Mouse (Mus musculus) kidney, embryonic 14.5 days (tissue): ENCODE results near the gene Rassf4. TPM values are rescaled to one million over a fixed set of nuclear protein-coding genes. Genes with fewer than 3 reads are reported as not detected.

Experiments used
- ATAC-seq: fragments of 200-750 bp; cut with Nextera tagmentation; 2 replicates; pipeline ENCODE4 v1.8.0; 2017; ENCODE audit warnings: moderate number of reproducible peaks, mild to moderate bottlenecking, moderate TSS enrichment, moderate library complexity; ENCODE audit not compliant: low FRiP score, low TSS enrichment
- H3K27ac ChIP-seq: fragments of 300-500 bp; sonication (generic); 2 replicates; pipeline ENCODE4 v1.5.1; 2014; ENCODE audit warnings: low read depth, mild to moderate bottlenecking, low read length, moderate library complexity, mixed read lengths
- H3K27me3 ChIP-seq: fragments of 300-500 bp; sonication (generic); 2 replicates; pipeline ENCODE4 v1.6.1; 2014; ENCODE audit warnings: mild to moderate bottlenecking, low read length; ENCODE audit not compliant: control insufficient read depth, insufficient read depth
- H3K36me3 ChIP-seq: fragments of 300-500 bp; sonication (generic); 2 replicates; pipeline ENCODE4 v1.6.1; 2014; ENCODE audit warnings: low read length, mixed read lengths; ENCODE audit not compliant: control insufficient read depth, insufficient read depth
- H3K4me1 ChIP-seq: fragments of 300-500 bp; sonication (generic); 2 replicates; pipeline ENCODE4 v1.6.1; 2014; ENCODE audit warnings: low read length, mixed read lengths; ENCODE audit not compliant: control insufficient read depth, insufficient read depth
- H3K4me2 ChIP-seq: fragments of 300-500 bp; sonication (generic); replicated peaks from 2 replicates; pipeline ENCODE4 v1.6.1; 2014; ENCODE audit warnings: low read depth, mild to moderate bottlenecking, low read length
- H3K4me3 ChIP-seq: fragments of 300-500 bp; sonication (generic); 2 replicates; pipeline ENCODE4 v1.5.1; 2014; ENCODE audit warnings: mild to moderate bottlenecking, low read length
- H3K9ac ChIP-seq: fragments of 300-500 bp; sonication (generic); 2 replicates; pipeline ENCODE4 v1.6.1; 2014; ENCODE audit warnings: low read depth, mild to moderate bottlenecking, low read length, moderate library complexity
- H3K9me3 ChIP-seq: fragments of 300-500 bp; sonication (generic); 2 replicates; pipeline ENCODE4 v1.6.1; 2016; ENCODE audit warnings: low read length; ENCODE audit not compliant: control insufficient read depth
- WGBS: fragments of 180-500 bp; shearing (Covaris S2); extraction: QIAGEN DNeasy Blood & Tissue Kit; methylation state at CpG from one replicate; pipeline ENCODE4 v1.1.7; 2014; 5-methylcytosine and 5-hydroxymethylcytosine counted together
- polyA plus RNA-seq: library from polyadenylated mRNA; unstranded; fragments of >200 nt; fragmentation: Nextera tagmentation; extraction: Ambion mirVana; gene quantifications from 2 replicates; pipeline ENCODE4 v1.2.1, GENCODE M21; 2014

Rassf4 gene
- polyA plus RNA-seq, 1 experiment from 2014 or later = 5.4 TPM

- Histone ChIP-seq H3K36me3 (no peaks in the 10 kb centered on the region), H3K27ac (no peak within 1 kb of the TSS), H3K9ac (peak within 1 kb of the TSS; percentile 8; the same call in 1 of the 2 replicates), H3K9me3 (no peaks in the 10 kb centered on the region), H3K4me3 (no peak within 1 kb of the TSS), H3K27me3 (no peaks in the 10 kb centered on the region), H3K4me2 (peak within 1 kb of the TSS; percentile 21; the same call in 1 of the 2 replicates), H3K4me1 (0 out of 2 replicates have a peak, but pooled peaks cover 6% of the 10 kb centered on the region)
- WGBS = 19% methylated on average over 6 of the region's 6 CpGs
- peak; percentile 44; the same call in 1 of the 2 replicates for ATAC-seq
Observed at GRCm38 (mm10) chr6:116650406-116650805, 23.3 kb downstream of the Rassf4 start, which contains the start of gene Depp1. Gene Depp1, plus strand, starts transcription at chr6:116650609.

GRCm38 (mm10) chr6:116649811-116650210 is 23.9 kb downstream of the Rassf4 start:
- H3K4me1 ChIP-seq = 0 out of 2 replicates have a peak, but pooled peaks cover 6% of the 10 kb centered on the region
- H3K4me2 ChIP-seq = no peak overlapping the region
- no peak overlapping the region for H3K4me3 ChIP-seq
- H3K9ac ChIP-seq = no peak overlapping the region
- no peaks in the 10 kb centered on the region for H3K9me3 ChIP-seq
- H3K27ac ChIP-seq = no peak overlapping the region
- no peak for ATAC-seq
- 86% methylated on average over 7 of the region's 7 CpGs for WGBS
- H3K27me3 ChIP-seq = no peaks in the 10 kb centered on the region
- H3K36me3 ChIP-seq = no peaks in the 10 kb centered on the region

DNA sequence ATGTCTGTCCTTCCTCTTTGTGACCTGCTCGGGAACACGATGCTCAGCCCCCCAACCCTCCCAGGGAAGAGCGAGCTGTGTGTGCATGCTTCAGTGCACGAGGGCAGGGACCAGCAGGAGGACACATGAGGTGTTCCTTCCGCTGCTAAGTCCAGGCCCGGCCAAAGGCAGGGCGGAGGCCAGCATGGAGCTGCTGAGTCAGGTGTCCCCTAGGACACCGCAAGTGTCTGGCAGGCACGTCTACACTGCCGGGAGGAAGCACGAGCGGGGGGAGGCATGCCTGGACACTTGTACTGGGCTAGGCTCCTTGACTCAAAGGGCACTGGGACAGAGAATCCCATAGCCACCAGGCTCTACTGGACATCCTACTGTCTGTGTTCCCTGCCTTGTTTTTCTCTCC is 26.0 kb downstream of the Rassf4 start:
- no peak overlapping the region for H3K27ac ChIP-seq
- H3K4me1 ChIP-seq = 0 out of 2 replicates have a peak, but pooled peaks cover 6% of the 10 kb centered on the region
- H3K36me3 ChIP-seq = no peaks in the 10 kb centered on the region
- no peak overlapping the region for H3K4me3 ChIP-seq
- no peak overlapping the region for H3K4me2 ChIP-seq
- H3K9ac ChIP-seq = no peak overlapping the region
- no peaks in the 10 kb centered on the region for H3K27me3 ChIP-seq
- H3K9me3 ChIP-seq = no peaks in the 10 kb centered on the region
- peak; percentile 44; the same call in 1 of the 2 replicates for ATAC-seq
- 51% methylated on average over 12 of the region's 12 CpGs for WGBS

DNA sequence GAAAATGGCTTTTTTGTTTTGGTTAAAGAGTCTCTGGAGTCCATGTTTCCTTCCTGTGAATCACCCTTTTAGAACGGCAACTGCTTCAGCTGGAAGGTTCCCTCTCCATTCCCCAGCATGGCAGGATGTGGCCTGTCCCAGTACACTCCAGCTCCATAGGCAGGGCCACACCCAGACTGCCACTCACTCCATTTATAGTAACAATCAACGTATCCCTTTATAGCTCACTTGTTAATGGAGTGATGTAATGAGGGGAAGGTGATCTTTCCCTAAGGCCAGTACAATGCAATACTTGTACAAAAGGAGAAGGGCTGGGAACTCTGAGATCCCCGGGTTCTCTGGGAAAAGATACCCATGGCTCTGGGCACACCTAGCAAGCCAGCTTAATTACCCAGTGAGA is 29.4 kb downstream of the Rassf4 start:
- Histone ChIP-seq H3K27ac (0 out of 2 replicates have a peak overlapping the region, but pooled peaks have one; percentile 11), H3K4me1 (no peaks in the 10 kb centered on the region), H3K4me2 (no peak overlapping the region), H3K4me3 (no peak overlapping the region), H3K36me3 (no peaks in the 10 kb centered on the region), H3K9me3 (no peaks in the 10 kb centered on the region), H3K27me3 (no peaks in the 10 kb centered on the region), H3K9ac (no peak overlapping the region)
- ATAC-seq = no peak
- 64% methylated on average over 3 of the region's 3 CpGs for WGBS

DNA sequence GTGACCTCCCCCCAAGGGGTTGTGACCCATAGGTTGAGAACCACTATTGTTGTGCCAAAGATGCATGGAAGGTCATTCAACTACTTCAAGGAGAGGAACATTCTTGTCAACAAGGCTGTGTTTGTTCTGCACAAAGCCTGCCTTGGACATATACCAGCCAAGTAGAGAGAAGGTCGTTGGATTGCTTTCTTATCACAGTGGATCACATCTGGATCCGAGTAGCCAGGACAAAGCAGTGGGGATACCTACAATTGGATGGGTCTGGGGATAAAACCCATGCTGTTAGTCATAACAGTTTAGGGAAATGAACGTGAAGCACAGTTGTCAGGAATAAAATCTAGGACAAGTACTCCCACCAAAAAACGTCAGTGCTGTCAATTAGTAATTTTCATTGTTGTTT is 29.9 kb downstream of the Rassf4 start:
- Histone ChIP-seq H3K9ac (no peak overlapping the region), H3K4me1 (no peaks in the 10 kb centered on the region), H3K27me3 (no peaks in the 10 kb centered on the region), H3K4me2 (no peak overlapping the region), H3K9me3 (no peaks in the 10 kb centered on the region), H3K27ac (no peak overlapping the region), H3K36me3 (no peaks in the 10 kb centered on the region), H3K4me3 (no peak overlapping the region)
- WGBS = 70% methylated on average over 4 of the region's 4 CpGs
- no peak for ATAC-seq

DNA sequence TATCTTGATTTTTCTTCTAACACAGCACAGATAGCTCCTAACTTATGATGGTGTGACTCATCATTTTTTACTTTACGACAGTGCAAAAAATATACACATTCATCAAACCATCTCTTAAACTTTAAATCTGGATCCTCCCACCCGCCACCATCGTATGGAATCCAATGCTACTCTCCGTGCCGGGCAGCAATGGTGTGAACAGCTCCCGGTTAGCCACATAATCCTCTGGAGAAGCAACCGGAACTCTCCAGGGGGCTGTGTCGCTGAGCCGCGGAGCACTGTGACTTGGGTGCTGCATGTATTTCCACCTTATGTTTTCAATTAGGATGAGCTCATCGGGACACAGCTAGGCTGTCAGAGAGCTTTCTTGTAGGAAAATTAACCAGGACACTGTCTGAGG is 30.8 kb downstream of the Rassf4 start:
- Histone ChIP-seq H3K36me3 (no peaks in the 10 kb centered on the region), H3K9me3 (no peaks in the 10 kb centered on the region), H3K4me3 (no peak overlapping the region), H3K4me2 (no peak overlapping the region), H3K27ac (no peak overlapping the region), H3K27me3 (no peaks in the 10 kb centered on the region), H3K4me1 (no peaks in the 10 kb centered on the region), H3K9ac (no peak overlapping the region)
- ATAC-seq = no peak
- WGBS = 85% methylated on average over 11 of the region's 11 CpGs

GRCm38 (mm10) chr6:116639663-116640062 is 34.1 kb downstream of the Rassf4 start:
- Histone ChIP-seq H3K27me3 (no peaks in the 10 kb centered on the region), H3K4me1 (peaks cover 7% of the 10 kb centered on the region; the same call in 1 of the 2 replicates), H3K4me2 (no peak overlapping the region), H3K9me3 (no peaks in the 10 kb centered on the region), H3K4me3 (no peak overlapping the region), H3K9ac (no peak overlapping the region), H3K36me3 (no peaks in the 10 kb centered on the region), H3K27ac (no peak overlapping the region)
- no peak for ATAC-seq
- WGBS = 70% methylated on average over 2 of the region's 2 CpGs

- Histone ChIP-seq H3K4me2 (no peak overlapping the region), H3K36me3 (no peaks in the 10 kb centered on the region), H3K27me3 (no peaks in the 10 kb centered on the region), H3K9ac (no peak overlapping the region), H3K4me3 (no peak overlapping the region), H3K4me1 (peaks cover 7% of the 10 kb centered on the region; the same call in 1 of the 2 replicates), H3K9me3 (no peaks in the 10 kb centered on the region), H3K27ac (no peak overlapping the region)
- no peak for ATAC-seq
- 84% methylated on average over 2 of the region's 2 CpGs for WGBS
Observed at GRCm38 (mm10) chr6:116638871-116639270, 34.9 kb downstream of the Rassf4 start.

GRCm38 (mm10) chr6:116637496-116637895 is 36.3 kb downstream of the Rassf4 start:
- H3K27ac ChIP-seq = no peak overlapping the region
- H3K4me2 ChIP-seq = no peak overlapping the region
- no peak for ATAC-seq
- H3K27me3 ChIP-seq = no peaks in the 10 kb centered on the region
- H3K4me3 ChIP-seq = no peak overlapping the region
- H3K36me3 ChIP-seq = no peaks in the 10 kb centered on the region
- no peaks in the 10 kb centered on the region for H3K9me3 ChIP-seq
- peaks cover 7% of the 10 kb centered on the region; the same call in 1 of the 2 replicates for H3K4me1 ChIP-seq
- 87% methylated on average over 5 of the region's 5 CpGs for WGBS
- no peak overlapping the region for H3K9ac ChIP-seq
